Mouse (Mus musculus): ENCODE data around the gene Kcnk6. TPM values are rescaled to one million over a fixed set of nuclear protein-coding genes. Genes with fewer than 3 reads are reported as not detected.

Gene Kcnk6
- total RNA-seq (2021) = 1 to 10 TPM; 2.8 to 3.2 TPM

DNA sequence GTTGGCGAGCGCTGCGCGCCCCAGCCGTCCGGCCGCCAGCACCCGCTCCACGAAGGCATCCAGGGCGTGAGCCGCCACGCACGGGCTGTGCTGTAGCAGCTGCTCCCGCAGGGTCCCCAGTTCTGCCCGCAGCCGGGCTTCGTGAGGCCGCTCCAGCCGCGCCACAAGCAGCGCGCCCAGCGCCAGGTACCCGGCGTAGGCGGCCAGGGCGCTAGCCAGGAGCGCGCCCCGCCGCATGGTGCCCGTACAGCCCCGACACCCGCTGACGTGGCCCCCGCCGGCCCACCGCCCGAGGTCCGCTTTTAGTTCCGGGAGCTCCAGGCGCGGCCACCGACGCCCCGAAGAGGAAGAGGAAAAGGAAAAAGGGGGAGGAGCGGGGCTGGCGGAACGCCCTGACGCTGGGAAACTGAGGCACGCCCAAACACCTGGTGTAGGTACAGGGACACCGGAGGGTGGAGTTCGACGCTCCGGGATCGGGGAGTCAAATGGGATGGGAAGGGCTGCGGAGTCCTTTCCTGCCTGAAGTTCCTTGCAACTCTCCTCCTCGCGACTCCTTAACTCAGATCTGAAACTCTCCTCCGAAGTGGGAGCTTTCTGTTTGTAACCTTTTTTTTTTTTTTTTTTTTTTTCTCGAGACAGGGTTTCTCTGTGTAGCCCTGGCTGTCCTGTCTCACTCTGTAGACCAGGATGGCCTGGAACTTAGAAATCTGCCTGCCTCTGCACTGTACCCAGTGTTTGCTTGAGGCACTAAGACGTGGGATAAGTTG is at the start of gene Kcnk6:
Gene Kcnk6, minus strand, starts transcription at position 269 of the 767 bp plus-strand sequence.
- intact Hi-C loops (cut with DNase I) = loop anchor here (5.0 to 10.0 kb wide), 4 partner anchors 50 to 468 kb away; partner anchors contain the start of genes Eif3k, Map4k1, Nfkbib and Psmd8
- peak; percentile 70 to 77 for DNase-seq

DNA sequence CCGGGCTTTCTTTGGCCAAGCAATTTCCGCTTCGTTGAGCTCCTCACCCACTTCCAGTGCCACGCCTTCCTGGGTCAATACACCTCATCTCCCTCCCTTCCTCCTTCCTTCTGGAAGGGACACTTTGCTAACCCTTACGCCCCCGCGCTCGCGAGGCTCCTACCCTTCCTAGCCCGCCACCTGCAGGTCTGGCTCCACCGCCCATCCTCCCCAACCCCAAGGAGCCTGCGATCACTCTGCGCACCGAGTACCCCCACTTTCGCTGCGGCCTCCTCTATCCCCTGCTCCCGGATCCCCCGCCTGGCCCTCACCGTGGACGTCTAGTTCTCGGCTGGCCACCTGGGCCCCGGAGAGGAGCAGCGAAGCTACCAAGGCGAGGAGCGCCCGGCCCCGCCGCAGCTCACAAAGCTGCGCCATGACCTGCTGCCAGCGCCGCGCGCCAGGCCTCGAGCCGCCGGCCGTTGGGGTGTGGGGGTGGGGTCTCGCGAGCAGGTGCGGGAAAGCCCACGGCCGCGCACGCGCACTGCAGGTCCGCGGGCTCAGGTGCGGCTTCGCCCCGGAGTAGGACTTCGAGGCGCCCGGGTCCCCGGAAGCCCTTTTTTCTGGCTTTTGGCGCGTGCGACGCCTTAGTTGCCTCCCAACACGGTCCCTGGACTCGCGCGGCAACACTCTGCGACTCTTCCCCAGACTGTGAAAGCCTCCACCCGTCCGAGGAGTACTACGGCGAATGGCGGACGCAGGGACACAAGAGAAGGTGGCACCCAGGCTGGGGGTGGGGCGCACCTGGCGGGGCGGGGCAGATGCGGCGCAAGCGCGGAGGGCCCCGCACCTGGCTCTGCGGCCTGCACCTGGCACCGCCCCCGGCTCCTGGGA is 49.1 kb upstream of the Kcnk6 start, which contains the start of gene Spint2:
Gene Spint2, minus strand, starts transcription at position 712 of the 873 bp plus-strand sequence.
- peak; percentile 53 to 55 for DNase-seq
- intact Hi-C loops (cut with DNase I) = no loop called here

DNA sequence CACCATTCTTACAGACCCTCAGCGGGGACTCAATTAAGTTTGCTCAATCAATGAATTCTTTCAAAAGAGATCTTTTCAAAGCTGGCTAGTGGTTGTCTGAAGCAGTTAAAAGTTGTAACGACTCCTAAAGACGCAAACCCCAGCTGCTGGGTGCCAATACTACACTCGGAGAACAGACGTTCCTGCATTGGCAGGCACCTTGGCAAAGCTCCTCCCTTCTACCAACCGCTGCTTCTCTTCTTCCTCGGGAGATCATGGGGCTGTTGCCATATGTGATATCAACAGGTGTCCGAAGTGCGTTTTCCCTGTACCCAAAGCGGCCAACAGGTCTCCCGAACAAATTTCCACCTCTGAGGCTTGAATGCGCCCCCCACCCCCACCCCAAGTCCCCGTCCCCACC is 48.5 kb upstream of the Kcnk6 start:
- intact Hi-C loops (cut with DNase I) = no loop called here

DNA sequence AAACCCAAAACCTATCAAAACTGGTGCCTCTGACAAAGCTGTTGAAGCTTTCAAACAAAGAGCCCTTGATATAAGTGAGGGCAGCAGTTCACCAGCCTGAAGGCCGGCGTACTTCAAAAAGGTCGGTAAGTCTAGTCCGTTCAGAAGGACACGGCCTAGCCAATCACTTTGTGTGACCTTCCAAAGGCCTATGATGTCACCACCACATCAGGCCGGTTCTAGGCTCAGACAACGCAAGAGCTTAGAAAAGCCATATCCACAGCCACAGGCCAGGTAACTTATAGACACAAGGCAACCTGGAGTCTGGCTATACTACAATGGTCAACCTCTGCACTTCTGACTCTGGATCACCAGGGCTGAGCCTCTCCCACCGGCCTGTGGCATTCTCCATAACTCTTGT is 47.6 kb upstream of the Kcnk6 start:
- no peak for DNase-seq
- intact Hi-C loops (cut with DNase I) = no loop called here

More for the DNA sequence above, 48.5 kb upstream of the Kcnk6 start:
- DNase-seq = no peak

DNA sequence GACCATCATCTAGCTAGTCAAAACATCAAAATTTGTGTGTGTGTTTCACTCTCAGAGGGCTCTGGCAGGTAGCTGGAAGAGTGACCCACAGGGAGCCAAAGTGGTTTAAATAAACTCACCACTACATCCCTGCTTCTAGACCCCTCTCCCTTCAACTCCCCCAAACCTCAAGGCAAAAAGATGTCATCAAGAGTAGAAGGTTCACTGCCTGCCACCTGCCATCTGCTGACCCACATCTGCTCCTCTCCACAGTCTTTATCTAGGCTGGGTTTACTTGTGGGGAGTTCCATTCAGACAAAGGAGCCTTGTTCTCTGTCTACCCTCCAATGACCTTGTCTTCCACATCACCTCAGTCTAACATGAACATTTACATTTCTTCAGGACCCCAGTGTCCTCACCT is 46.9 kb upstream of the Kcnk6 start:
- DNase-seq = no peak
- intact Hi-C loops (cut with DNase I) = no loop called here

DNA sequence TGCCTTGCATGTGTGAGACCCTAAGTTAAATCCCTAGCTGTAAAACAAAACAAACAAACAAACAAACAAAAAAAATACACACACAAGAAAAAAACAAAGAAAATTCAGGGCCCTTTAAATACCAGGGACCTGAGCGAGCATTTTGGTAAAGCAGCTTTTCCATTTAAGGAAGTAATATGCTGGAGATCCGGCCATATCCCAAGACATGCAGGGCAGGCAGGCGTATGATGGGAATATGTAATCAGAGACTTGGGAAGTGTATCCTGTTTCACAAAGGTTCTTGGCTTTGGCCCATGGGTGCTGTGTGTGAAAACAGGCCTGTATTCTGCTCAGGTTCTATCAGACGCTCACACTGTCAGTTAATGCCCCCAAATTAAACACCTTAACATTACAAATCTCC is 45.2 kb upstream of the Kcnk6 start:
- intact Hi-C loops (cut with DNase I) = no loop called here
- DNase-seq = no peak

DNA sequence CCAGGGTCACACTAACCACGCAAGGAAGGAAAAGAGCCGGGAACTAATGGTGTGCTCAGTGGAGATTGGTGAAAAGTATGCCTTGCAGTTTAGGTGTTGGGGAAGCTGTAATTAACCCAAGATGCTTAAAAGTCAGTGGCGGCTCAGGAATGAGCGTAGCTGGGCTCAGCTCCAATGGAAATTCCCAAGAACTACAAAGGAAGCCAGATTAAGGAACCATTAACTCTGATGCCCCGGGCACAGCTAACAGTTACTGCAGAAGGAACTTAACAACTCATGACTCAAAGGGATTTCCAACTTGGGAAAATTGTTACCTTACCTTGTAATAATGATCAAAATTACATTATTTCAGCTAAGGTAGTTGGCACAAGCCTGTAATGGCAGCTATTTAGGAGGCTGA is 44.4 kb upstream of the Kcnk6 start:
- no peak for DNase-seq
- intact Hi-C loops (cut with DNase I) = no loop called here

DNA sequence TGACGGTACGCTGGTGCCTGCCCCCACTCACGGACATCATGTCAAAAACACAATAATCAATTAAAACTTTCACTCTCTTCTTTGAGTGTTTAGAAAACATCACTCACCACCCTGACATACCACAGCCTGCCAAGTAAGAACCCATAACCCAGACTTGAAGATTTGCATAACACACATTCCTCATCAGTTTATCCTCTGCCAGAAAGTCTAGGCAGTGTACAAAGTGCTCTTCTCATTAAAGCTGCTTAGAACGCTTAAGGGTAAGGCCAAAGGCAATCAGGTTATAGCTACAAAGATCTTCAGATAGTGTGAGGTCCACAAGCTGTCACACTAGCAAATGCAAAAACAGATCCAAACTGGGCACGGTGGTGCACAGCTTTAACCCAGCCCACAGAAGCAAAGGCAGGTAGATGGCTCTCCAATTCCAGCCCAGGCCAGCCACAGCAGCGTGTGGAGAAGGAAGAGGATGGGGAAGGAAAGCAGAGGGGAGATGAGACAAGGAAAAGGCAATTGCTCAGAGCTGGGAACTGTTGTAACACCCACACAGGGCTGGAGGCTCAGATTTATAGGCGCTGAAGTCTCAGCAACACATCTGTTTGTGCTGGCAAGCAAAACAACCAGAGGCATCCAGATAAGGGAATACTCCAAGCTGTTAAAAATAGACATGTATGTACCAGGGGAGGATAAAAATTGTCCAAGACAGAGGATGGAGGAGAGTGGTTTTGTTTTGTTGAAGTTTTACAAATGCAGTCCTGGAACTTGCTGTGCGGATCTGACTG is 39.6 kb upstream of the Kcnk6 start:
- peak in 1 of 2 experiments; percentile 15 for DNase-seq

DNA sequence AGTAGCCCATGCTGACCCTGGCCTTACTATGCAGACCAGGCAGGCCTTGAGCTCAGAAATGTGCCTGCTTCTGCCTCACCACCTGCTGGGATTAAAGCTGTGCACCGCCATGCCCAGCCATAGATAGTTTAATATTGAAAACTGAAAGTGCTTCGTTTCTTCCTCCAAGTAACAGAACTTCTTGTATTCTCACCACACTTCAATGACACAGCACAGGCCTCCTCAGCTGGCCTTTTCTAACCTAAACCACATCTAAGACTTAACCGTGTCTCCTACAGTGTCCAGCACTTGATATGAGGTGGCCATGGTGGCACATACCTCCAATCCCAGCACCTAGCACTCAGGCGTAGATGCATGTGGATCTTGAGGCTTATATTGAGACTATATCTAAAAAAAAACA is 38.1 kb upstream of the Kcnk6 start:
- no peak for DNase-seq
- intact Hi-C loops (cut with DNase I) = no loop called here

More for the DNA sequence above, 39.6 kb upstream of the Kcnk6 start:
- intact Hi-C loops (cut with DNase I) = no loop called here

DNA sequence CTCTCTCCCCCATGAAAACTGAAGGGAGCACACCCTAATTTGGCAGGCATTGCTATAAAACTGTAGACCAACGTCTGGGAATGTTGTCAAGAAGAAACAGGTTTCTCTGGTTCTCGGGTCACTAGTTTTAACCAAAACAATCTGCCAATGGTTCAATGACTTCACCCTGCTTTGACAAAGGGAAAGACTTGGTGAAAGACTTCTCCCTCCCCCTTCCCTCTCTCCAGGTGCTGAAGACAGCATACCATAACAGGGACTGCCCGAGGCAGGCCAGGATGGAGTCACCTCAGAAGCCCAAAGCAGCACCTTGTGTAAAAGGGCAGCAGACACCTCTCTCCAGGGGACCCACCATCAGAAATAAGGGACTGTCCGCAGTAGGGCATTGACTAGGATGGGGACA is 34.6 kb upstream of the Kcnk6 start:
- no peak for DNase-seq
- intact Hi-C loops (cut with DNase I) = no loop called here

DNA sequence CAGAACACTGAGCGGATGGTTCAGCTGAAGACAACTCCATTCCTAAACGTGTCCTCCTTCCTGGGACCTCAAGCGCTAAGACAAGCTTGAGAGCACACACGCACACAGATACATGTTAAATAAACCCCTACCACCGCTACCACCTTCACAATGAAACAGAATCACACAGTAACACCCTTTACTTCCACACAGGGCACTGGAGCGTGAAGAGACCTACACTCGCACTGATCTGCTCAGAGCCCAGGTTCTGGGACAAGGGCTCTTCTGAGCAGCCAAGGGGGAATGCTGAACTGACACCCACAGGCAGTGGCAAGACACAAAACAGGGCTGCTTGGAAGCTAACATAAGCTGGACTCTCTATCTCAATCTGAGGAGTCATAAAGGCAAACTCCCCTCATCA is 33.3 kb upstream of the Kcnk6 start:
- DNase-seq = no peak
- intact Hi-C loops (cut with DNase I) = no loop called here

DNA sequence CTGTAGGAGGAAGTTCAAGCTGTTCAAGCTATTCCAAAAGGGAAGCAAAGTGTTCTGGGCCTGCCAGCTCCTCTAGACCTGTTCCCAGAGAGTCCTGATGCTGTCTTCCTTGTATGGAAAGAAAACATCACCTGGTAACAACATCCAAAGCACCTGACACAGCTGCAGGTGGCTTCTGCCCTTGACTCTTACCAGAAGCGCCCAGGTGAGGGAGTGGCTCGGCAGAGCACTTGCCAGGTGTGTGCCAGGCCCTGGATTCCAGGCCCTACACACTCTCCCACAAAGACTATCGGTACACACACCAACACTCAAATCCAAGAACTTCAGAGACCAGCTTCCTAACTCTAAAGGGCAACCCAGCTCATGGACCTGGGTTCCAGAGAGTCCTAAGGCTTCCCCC is 31.5 kb upstream of the Kcnk6 start:
- intact Hi-C loops (cut with DNase I) = no loop called here
- DNase-seq = no peak

DNA sequence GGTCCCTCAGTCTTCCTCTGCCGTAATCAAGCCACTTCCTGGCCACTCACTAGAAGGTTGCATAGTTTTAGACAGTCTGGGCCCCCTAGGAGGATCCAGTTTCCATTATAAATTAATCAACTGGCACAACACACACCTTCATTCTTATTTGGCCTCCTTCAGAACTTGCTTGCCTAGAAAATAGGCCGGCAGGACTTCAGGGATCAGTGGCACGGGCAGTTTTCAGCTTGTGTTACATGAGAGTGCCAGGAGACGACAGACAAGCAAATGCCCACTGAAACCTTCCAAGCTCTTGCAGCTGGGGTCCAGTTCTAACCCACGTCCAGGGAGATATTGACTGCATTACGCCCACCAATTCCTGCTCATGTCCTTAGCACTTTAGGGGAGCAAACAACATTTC is 29.8 kb upstream of the Kcnk6 start:
- DNase-seq = no peak
- intact Hi-C loops (cut with DNase I) = no loop called here

DNA sequence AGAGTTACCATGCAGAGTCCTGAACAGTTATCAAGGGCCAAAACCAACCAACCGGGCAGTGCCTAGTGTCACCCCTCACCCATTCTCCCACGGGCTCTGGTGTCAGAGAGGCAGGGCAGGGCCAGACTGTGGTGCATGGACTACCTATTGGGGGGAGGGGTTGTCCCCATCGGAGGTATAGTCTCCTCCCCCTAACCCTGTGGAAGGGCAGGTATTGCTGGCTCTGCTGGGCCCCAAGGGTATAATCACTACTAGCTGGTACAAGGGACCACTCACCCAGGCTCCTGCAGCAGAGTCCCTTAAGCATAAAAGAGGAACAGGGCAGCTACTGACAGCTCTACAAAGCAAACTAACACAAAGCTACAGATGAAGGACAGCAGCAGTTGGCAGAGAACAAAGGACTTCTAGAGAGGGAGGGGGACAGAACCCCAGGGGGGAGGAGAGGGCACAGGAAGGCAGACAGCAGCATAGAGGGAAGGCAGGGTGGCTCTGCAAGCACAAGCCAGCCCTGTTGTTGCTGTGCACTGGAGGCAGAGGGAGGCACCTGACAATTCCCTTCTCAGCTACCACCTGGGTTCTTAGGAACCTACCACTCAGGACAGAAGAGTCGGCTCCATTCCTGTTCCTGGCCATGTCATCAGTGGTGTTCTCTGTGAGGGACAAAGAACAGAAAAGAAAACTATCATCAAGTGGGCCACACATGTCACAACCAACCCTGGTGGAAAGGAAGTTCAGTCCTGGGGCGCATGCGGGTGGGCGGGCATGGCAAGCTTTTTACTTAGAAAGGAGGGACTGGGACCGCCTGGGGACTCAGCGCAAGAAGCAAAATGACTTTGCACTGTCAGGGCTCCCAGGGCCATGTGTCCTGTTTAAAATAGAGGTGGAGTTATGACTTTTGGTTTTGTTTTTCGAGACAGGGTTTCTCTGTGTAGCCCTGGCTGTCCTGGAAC is 27.7 kb upstream of the Kcnk6 start:
- DNase-seq = no peak
- intact Hi-C loops (cut with DNase I) = no loop called here

DNA sequence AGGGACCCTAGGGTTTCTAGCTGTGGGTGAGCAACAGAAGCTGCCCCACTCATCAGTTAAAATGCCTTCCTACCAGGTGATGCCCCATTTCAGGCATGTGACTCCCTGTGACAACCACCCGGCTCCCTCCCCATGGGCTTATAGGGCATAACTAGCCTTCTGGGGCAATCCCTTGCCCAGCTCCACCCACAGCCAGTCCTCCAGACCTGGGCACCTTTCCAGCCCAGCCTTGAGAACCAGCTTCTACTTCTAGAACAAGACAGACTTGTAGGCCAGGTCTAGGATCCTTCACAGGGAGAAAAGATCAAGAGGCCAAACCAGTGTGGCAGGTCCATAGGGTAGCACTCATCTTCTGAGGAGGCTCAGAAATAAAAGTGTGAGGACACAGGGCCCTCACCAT is 25.1 kb upstream of the Kcnk6 start:
- no peak for DNase-seq
- intact Hi-C loops (cut with DNase I) = no loop called here

DNA sequence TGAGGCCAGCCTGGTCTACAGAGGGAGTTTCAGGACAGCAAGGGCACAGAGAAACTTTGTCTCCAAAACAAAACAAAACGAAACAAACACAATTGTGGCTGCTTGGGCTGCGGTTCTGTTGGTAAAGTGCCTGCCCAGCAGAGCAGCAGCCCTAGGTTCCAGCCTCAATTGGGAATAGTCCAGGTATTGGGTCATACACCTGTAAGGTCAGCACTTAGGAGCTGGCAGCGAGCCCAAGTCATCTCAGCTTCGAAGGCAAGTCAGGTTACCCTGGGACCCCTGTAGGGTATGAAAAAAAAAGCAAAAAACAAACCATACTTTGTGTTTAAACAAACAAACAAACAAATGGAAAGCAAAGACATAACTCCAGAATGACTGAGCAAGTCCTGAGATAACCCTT is 23.6 kb upstream of the Kcnk6 start:
- no peak for DNase-seq
- intact Hi-C loops (cut with DNase I) = no loop called here

DNA sequence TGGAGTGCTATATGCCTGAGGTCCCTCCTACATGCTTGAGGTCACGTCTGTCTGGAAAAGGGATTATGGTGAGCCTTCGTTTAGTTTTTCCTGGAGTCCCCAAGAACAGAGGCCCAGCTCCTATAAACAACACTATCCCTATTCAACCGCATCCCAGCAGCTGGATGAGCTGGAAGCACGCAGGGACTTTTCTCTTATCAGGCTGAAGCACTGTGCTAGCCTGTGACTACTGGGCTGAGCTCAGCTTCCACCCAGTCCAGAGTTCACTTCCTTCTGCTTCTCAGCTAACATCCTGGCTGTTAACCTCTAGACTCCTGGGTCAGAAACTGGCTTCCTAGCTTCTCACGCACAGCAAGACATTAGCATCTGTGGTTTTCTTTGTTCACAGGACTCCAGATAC is 21.5 kb upstream of the Kcnk6 start:
- no peak for DNase-seq
- intact Hi-C loops (cut with DNase I) = no loop called here

DNA sequence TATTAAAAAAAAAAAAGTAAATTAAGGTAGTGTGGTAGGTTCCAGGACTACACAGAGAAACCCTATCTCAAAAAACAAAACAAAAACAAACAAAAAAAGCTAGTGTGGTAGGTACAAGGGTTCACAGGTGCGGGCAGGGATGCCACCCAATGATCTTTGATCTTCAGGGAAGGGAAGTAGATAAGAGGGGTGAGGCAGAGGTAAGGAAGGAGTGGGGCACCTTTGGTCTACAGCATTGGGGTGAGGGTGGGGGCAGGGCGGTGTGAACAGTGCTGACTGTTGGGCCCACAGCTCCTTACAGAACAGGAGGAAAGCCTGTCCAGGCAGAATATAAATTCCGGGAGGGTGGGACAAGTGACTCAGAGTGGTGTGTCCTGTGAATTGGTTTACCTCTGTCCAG is 18.9 kb upstream of the Kcnk6 start:
- no peak for DNase-seq
- intact Hi-C loops (cut with DNase I) = no loop called here

DNA sequence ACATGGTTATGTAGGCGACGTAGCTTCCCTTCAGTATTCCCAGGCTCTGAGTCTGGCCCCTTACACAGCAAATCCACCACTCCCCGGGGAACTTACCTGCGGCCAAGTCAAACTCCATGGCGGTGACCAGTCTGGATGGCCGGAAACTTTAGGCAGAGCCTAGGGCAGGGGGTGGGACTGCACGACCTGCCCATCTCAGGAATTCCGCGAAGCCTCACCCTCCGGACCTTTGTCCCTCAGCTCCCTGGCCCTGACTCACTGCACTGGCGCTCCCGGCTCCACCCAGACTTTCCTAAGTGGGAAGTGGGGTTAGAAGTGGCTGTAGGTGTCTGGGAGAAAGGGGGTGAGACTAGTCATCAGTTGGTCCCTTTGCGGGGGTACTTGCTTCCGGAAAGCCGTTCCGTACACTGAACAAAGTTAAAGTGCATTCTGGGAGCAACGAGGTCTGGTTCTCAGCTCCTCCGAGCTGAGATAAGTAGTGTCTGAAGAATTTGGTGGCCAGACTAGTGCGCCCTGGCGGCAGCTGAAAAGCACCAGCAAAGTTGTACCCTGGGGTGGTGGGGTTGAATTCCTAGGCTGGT is 16.0 kb upstream of the Kcnk6 start, which contains the start of gene 2200002D01Rik:
Gene 2200002D01Rik, minus strand, starts transcription at position 206 of the 581 bp plus-strand sequence.
- intact Hi-C loops (cut with DNase I) = loop anchor here (5.0 kb wide), 1 partner anchor 121 kb away; the partner anchor contains the start of gene Ryr1
- DNase-seq = peak; percentile 44 to 61
